Mouse (Mus musculus) common myeloid progenitor, adult 5-6 weeks (primary cell): ENCODE measurements around the gene Drc1. TPM values are rescaled to one million over a fixed set of nuclear protein-coding genes. Genes with fewer than 3 reads are reported as not detected.

Experiments used
- ATAC-seq: replicated peaks from 2 replicates; pipeline ENCODE4 v1.8.0; 2016; ENCODE audit warnings: low read depth, mild to moderate bottlenecking, moderate TSS enrichment, inconsistent platforms; ENCODE audit not compliant: poor library complexity, severe bottlenecking
- total RNA-seq: library from RNA; stranded (forward); fragments of 200-1000, 187-1606 nt; gene quantifications from 2 replicates; pipeline ENCODE4 v1.2.3, GENCODE M21; 2017

Gene Drc1
- total RNA-seq: not detected in 2 replicates

DNA sequence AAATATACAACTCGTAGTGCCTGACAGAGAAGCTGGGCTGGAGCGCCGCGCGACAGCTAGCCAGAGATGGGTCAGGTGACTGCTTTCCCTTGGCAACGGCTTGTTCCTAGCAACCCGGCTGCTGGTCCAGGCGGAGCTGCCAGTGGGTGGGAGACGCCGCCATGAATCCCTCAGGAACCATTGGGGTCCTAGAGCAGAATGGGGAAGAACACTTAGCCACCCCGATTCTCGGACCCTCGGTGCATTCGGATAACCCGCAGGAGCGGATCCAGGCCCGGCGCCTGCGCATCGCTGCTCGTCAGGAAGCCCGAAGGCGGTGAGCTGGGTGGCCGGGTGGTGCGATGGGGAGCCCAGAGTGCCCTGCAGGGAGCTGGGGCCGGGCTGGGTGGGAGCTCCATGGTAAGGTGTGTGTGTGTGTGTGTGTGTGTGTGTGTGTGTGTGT lies at the start of gene Drc1:
Gene Drc1, plus strand, starts transcription at position 98 of the 442 bp plus-strand sequence.
- no peak for ATAC-seq

DNA sequence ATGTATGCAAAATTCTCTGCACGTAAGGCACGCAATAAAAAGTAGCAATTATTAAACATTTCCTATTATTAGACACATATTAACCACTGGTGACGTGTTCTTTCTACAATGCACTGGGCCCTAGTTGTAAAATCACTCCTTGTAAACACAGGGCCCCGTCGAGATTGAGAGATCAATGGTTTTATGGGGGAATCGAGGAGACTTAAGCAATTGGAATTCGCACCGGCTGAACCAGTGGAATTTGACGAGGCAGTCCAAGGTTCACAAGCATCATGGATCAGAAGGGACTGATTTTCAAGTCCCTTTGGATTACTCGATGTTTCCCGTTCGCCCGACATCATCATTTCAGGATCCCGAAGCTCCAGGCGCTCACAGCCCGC lies 49.3 kb upstream of the Drc1 start:
- ATAC-seq: no peak

DNA sequence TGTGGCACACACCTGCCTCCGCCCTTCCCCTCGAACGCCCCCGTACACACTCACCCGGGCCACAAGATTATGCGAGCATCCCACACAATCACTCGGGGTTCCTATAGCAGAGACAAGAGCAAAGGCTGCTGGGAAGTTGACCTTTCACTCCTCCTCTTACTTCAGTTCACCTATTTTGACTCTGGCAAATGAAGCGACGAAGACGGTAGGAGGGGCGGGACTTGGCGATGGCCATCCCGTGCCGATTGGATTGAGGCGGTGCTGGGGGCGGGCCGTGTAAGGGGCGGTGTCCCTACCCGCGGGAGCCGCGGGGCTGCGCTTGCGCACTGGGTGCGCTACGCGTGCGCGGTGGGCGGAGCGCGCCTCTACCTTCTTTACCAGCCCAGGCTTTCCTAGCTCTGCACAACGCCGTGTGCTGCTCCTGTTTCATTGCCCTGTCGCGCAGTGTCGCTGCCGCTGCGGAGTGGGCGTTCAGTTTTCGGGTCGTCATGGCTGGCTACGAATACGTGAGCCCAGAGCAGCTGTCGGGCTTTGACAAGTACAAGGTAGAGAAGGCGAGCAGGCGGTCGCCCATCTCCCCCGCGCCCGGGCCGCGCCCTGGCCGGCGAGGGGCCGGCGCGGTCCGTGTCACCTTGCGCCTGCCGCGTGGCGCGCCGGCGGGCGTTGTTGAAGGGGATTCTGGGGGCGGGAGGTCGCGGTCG lies 48.8 kb upstream of the Drc1 start, which contains the start of gene Selenoi:
Gene Selenoi, plus strand, starts transcription at position 311 of the 701 bp plus-strand sequence.
- ATAC-seq: peak; percentile 96

DNA sequence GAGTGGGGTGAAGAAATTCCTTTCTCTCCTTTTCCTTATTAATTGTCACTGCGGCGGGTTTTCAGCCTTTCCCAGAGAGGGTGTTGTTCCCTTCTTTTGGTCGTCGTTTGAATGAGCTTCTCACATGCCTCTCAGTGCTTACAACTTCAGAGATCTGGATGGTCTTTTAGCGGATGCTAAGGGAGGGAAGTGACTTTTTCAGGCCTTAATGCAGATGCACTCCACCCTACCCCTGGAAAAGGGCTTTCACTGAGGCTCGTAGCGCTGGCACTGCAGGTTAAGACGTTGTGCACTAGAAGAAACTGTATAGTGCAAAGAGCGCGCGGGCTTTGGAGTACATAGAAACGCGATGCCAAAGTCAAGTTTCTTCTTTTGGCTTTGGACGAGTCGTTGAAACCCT lies 48.1 kb upstream of the Drc1 start:
- ATAC-seq: no peak

DNA sequence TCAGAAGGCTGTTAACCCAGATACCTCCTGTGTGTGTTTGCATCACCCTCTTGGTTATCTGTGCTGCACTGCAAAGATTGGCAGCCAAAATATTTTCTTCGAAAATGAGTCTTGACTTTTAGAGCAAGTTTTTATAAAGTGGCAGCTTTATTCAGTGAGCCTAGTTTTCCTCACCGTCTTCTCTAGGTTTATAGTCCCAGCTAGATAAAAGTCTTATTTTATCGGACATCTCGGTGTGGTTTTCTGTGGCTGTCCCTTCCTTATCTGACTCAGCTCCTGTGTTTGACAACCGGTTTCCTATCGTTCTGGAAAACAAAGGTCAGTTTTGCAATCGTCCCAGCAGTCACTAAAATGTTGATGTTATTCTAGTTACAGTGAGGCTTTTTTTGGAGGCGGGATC lies 47.2 kb upstream of the Drc1 start:
- ATAC-seq: no peak

DNA sequence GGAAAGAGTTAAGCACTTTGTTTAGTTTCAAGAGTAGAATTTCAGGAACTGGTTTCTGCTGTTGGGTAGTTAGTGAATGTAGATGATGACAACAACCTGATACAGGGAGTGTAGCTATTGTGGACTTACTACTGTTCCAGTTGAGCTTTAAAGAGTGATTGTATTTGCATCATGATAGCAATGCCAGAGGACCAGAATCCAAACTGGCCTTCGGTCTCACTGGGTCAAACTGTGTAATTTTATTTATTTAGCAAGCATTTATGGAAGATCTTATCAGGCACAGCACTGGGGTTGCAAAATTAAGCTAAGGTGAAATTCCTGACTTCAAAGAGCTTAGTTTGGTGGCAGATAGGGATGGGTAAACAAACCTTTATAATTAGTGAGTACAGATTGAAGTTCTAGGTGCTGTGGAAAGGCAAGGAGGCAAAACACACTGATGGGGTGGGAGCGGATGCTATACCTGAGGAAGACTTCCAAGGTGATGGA lies 45.5 kb upstream of the Drc1 start:
- no peak for ATAC-seq

DNA sequence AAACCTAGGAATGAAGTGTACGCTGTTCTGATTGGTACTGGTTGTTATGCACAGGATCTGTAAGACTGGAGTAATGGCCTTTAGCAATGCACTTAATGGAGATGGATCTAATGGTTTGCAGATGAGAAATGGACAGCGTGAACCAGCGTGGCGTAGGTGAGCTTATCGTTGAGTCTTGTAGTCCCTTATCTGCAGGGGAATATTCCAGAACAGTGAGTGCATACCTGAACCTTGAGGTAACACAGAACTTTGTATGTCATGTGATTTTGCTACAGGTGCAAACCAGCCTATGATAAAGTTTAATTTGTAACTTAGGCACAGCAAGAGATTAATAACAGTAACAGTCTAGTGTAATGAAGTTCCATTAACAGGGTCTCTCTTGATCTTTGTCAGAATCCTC lies 42.7 kb upstream of the Drc1 start:
- no peak for ATAC-seq

DNA sequence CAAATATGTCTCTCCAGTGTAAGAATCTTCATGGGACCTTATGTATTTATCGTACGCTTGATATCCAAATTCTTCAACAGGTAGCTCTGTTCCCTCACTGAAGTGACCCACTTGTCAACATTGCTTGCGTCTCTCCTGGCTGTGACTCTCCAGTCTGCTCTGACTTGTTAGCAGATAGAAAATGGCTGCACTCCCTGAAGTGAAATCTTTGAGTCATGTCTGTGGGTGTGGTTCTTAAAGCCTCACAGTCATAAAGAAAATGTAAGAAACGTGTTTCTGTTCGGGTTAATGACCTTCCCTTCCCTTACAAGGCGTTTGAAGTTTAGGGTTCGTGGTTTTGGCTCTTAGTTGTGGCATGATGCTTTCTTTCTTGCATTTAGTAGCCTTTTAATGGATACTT lies 40.6 kb upstream of the Drc1 start:
- ATAC-seq: no peak

DNA sequence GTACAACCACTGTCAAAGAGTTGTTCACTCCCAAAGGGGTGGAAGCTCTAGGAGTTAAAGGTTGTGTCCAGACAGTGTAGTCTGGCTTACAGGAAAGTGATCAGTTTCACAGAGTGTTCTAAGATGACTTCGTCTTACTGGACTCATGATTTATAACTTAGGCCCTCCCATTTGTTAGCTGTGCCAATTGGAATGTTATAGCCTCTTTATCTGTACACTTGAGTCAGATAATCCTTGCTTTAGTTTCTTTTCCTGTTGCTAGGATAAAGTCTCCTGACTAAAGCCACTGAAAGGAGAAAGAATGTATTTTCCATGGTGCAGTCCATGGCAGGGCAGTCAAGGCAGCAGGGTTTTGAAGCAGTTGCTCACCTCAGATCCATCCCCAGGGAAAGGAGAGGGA lies 38.8 kb upstream of the Drc1 start:
- no peak for ATAC-seq

DNA sequence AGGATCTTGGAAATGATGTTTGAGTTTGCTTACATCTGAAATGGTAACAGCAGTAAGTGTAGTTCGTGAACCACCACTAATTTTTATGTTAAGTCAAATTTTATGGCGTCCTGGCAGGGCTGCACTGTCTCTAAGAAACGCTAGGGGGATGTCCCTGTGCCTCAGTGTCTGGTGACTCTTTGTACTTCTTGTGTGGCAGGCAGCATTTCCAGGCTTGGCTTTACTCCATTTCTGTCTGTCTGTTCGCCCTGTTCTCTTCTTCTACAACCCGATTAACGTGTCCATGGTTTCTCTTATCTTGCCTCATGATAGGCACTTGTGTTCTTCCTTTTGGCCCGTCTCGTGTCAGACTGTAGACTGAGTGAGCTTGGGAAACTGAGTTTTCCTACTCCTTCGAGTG lies 37.4 kb upstream of the Drc1 start:
- ATAC-seq: peak; percentile 72

DNA sequence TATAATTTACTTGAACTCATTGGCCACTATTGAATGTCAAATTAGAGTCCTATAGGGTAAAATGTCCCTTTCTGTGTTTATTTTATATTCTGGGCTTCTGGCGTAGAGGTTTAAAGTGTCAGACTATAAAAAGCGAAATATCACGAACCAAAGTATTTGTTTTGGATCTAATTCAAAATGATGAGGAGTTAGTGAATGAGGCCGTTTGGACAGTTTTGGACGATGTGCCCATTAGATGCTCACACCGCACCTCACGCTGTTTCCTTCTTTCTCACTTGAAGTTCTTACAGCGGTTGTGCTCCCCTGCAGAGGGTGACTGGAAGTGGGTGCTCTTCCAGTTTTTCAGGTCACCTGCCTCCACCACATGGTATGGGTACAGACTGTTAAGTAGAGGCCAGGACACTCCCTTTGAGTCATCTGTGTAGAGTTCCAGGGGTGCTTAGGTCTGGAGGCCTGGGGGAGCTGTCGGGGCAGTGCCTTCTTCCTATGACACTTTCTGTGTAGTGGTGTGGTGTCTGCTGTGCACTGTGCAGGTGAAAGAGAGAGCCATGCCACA lies 35.2 kb upstream of the Drc1 start:
- ATAC-seq: no peak

DNA sequence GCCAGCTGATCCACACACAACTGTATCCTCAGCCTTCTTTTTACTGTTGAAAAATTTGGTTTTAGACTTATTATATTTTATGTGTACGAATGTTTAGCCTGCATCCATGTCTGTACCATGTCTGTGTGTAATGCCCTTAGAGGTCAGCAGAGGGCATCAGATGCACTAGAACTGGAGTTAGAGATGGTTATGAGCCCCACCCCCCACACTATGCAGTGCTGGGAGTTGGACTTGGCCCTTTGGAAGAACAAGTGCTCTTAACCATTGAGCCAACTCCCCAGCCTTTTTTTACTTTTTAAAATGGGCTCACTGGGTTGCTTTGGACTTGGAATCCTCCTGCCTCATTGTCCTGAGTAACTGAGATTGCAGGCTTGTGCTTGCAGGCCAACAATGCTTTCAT lies 33.5 kb upstream of the Drc1 start:
- no peak for ATAC-seq

DNA sequence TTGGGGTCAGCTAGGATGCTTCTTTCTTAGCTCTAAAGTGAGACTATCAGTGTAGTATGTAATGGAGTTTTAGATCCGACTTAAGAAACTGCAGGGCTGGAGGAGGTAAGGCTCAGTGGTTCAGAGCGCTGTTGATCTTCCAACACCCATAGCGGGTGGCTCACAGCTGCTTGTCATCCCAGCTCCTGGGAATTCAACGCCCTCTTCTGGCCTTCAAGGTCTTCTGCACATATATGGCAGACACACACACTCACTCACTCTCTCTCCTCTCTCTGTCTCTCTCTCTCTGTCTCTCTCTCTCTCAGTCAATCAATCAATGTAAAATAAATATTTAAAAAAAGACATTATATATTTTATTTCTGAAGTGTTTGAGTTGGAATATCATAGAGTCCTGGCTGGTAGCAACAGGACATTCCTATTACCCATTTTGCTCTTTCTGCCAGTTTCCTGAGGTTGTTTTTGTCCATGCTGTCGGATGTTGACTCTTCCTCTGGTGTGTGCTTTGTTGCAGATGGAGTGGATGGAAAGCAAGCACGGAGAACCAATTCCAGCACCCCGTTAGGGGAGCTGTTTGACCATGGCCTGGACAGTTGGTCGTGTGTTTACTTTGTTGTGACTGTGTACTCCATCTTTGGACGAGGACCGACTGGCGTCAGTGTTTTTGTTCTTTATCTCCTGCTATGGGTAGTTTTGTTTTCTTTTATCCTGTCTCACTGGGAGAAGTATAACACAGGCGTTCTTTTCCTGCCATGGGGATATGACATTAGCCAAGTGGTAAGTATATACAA lies 25.4 kb upstream of the Drc1 start:
- no peak for ATAC-seq

DNA sequence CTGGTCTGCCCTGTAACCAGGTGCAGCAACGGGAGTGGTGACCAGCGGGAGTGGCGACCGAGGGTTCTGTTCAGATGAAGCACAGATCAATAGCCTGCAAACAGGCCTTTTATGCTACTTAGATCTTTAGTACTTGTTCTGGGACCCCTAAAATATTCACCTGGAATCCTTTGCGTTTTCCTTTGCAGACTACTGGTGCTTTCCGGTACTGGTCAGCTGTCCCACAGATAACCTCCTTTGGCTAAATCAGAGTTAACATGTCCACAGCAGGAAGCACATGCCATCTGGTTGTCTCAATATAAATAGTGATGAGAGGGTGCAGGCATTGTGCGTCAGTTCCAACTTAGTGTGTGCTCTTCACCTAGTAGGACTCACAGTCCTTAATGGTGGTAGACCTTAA lies 22.4 kb upstream of the Drc1 start:
- no peak for ATAC-seq

DNA sequence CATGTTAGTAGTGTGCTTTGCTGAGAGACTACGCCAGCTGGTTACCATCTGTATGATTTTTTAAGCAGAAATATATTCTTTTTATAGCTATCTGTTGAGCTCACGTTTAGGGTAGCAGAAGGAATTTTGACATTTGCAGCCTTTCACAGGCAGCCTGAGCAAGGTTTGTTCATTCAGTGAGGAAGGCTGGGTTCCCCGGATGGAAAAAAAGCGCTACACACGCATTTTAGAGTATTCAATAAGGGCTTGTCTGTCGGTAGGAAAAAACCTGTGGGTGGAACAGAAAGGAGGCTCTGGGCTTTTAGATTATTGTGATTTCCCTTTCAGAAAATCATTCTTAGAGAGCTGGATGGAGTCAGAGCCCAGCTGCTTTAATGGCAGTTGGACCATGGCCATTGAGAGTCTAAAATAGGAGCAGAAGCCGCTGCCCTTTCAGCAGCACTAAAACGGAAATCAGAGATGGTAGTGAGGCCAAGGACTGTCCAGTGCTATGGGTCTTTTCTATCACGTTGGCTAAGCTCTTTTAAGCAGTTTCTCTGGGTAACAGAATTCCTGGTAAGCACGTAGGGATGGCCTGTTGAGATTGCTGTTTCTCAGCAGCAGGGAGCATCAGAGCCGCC lies 10.5 kb upstream of the Drc1 start:
- ATAC-seq: no peak

DNA sequence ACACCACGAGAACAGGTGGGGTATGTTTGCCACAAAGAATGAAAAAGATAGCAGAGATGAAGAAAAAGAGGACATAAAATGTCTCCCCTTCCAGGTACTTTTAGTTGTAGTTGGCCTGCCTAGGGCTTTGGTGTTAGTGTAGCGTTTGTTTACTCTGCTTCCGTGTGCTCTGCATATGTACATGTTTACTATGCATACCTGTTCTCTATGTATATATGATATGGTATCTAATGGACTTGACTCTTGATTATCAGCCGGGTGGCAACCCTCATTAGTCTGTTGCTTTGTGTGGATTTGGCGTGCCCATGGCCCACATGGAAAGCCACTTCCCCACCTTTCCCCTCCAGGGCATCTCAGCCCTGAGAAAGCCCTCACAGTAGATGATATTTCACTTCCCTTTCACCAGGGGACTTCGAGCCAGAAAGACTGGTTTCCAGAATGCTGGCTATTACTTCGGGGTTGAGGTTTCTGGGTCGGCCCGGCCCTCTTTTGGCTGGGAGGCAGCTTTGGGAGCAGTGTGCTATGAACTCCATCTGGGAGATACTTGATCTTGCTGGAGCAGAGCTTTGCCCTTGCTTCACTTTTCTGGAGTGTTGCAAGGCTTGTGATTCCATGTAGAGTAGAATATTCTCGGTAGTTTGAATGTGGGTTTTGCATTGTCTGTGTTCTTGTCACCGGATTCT lies 9.4 kb upstream of the Drc1 start:
- no peak for ATAC-seq

DNA sequence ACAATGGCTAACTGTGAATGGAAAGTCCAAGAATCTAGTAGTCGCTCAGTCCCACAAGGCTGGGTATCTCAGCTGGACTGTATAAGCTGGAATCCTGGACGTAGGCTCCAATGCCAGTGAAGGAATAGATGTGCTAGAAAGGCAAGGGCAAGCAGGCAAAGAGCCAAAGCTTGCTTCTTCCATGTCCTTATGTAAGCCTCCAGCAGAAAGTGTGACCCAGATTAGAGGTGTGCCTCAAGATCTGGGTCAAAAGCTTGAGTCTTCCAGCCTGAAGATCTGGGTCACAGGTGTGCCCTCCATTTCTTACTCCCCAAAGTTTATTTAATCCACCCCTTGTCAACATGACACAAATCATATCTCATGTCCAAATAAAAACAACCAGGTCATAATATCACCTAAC lies 4.8 kb upstream of the Drc1 start:
- no peak for ATAC-seq

DNA sequence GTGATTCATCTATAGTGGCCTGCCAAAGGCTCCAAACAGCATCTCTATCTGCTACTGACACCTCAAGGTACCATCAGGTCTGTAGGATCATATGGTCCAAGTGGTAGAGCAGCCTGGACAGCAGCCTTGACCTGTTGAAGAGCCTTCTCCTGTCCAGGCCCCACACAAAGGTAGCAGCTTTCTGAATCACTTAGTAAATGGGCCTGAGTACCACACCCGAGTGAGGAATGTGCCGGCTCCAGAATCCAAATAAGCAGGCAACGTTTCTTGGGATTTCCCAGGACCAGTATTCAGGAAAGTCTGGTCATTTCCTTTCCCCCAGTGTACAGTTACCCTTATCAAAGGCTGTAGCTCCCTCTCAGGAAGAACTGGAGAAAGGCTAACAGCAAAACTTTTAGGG lies 2.2 kb upstream of the Drc1 start:
- ATAC-seq: no peak

DNA sequence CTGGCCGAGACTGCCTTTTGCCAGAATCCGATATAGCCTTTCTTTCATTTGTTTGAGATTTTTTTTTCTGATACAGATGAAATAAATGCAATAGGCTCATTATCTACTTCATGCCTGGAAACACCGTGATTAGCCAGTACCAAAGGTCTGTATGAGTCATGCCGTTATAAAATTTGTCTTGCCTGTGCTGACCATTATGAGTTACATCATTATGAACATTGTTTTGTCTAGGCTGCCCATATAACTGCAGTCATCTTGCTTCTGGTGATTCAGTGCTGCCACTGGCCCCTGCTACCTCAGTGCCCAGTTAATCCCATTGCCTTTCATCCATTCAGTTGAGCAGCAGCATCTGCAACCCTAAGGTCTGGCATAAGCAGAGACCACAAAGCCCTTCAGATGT lies 1.7 kb upstream of the Drc1 start:
- no peak for ATAC-seq

DNA sequence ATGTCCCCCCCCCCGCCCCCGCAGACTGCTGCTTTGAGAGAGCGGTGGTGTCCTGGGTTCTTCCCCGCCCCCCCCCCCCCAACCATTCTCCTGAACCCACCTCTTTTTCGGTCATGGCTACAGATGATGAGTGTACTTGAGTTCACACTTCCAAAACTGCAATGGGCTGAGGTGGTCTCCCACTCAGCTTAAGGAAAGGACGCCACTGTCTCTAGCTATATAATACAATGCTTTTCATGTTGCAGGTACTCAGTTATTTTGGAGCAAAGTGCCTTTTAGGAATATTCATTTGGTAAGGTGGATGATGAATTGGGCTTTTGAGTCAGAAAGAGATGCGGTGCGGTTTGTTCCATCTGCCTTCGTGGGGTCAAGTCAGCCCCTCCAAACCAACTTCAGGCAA lies 324 bp upstream of the Drc1 start:
- no peak for ATAC-seq
